Mouse (Mus musculus) megakaryocyte, embryonic 14.5 days (primary cell): ENCODE results near the gene Creb3l1. TPM values are rescaled to one million over a fixed set of nuclear protein-coding genes. Genes with fewer than 3 reads are reported as not detected.
A peak's percentile ranks its signal among the peaks of the same experiment; 100 is the strongest.

Experiments
- H3K27me3 ChIP-seq: replicated peaks from 2 replicates; pipeline ENCODE3; 2012; ENCODE audit warnings: inconsistent platforms
- H3K36me3 ChIP-seq: replicated peaks from 2 replicates; pipeline ENCODE3; 2012; ENCODE audit warnings: low read length, inconsistent platforms, mixed read lengths
- H3K4me1 ChIP-seq: 2 replicates; pipeline ENCODE4 v1.6.1; 2012; ENCODE audit warnings: inconsistent platforms
- H3K4me3 ChIP-seq: replicated peaks from 2 replicates; pipeline ENCODE3; 2012; ENCODE audit warnings: moderate library complexity, mild to moderate bottlenecking, inconsistent platforms
- H3K9me3 ChIP-seq: 2 replicates; pipeline ENCODE4 v1.6.1; 2012; ENCODE audit warnings: inconsistent platforms
- FLI1 ChIP-seq: IDR thresholded peaks from 2 replicates; pipeline ENCODE4 v1.6.1; 2012; ENCODE audit warnings: low read length, inconsistent platforms, mixed read lengths
- GATA1 ChIP-seq: IDR thresholded peaks from 3 replicates; pipeline ENCODE4 v1.6.1; 2012; ENCODE audit warnings: mixed read lengths, low read length, inconsistent platforms, borderline replicate concordance
- polyA plus RNA-seq: library from polyadenylated mRNA; stranded (reverse); fragments of >175 nt; gene quantifications from 2 replicates; pipeline ENCODE4 v1.2.3, GENCODE M21; 2012; ENCODE audit warnings: low replicate concordance; ENCODE audit not compliant: insufficient read depth

Gene Creb3l1
- polyA plus RNA-seq, 1 experiment: 22.3 TPM

DNA sequence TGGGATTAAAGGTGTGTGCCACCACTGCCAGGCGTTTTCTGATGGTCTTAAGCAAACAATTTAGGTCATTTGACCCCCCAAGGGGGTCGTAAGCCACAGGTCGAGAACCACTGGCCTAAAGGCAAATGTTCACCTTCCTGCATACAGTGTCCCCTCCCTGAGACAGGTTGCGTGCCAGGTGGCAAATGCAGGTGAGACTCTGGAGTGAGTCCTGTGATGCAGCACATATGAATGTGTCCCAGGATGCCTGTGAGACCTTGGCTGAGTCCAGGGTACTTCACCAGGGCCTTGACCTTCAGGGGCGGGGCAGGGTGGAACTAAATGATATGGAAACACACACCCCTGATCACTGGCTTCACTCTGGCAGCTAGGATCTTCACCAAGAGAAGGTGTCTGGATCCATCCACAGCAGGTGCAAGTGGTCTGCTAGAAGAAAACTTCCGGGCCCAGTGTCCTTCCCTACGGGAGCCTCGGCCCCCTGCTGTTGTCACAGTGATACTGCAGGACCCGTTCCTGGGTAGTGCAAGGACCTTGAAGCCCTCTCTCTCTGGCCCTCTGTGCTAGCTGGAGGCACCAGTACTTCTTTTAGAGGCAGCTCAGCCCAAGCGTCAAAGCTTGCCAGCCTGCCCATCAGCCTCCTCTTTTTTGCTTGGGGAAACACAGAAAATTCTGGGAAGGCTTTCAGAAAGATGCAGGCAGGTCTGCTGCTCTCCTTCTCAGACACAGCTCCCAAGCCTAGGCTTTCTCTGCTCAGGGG is 65.4 kb downstream of the Creb3l1 start:
- Histone ChIP-seq H3K9me3 (no peaks in the 10 kb centered on the region), H3K4me3 (peak overlapping the region; percentile 60), H3K36me3 (peaks cover 70% of the 10 kb centered on the region), H3K27me3 (no peaks in the 10 kb centered on the region), H3K4me1 (peaks cover 95% of the 10 kb centered on the region)
- no peak for TF ChIP-seq GATA1
- no peak for TF ChIP-seq FLI1

DNA sequence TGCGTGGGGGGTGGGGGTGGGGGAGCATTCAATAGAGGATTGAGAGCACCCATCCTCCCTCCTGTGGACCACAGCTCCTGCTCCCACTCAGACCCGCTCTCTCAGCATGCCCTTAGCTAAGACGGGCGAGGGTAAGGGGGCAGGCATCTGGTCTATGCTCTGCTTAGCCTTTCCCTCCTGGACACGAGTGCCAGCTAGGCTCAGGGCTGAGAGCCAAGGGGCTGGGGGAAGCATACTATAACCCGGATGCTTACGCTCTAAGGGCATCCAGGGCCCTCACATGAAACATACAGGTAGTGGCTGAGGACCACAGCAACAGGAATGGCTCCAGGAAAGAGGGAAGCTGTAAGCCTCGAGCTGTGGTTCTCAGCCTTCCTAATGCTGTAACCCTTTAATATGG is 66.3 kb downstream of the Creb3l1 start:
- peaks cover 100% of the 10 kb centered on the region for H3K4me1 ChIP-seq
- no peaks in the 10 kb centered on the region for H3K9me3 ChIP-seq
- peak overlapping the region; percentile 80 for H3K4me3 ChIP-seq
- H3K36me3 ChIP-seq: peaks cover 78% of the 10 kb centered on the region
- TF ChIP-seq FLI1 (no peak), GATA1 (no peak)
- no peaks in the 10 kb centered on the region for H3K27me3 ChIP-seq

GRCm38 (mm10) chr2:91957096-91957495 is 67.2 kb downstream of the Creb3l1 start:
- no peak for TF ChIP-seq GATA1
- Histone ChIP-seq H3K36me3 (peaks cover 83% of the 10 kb centered on the region), H3K9me3 (no peaks in the 10 kb centered on the region), H3K4me1 (peaks cover 100% of the 10 kb centered on the region), H3K4me3 (peak overlapping the region; percentile 87), H3K27me3 (no peaks in the 10 kb centered on the region)

DNA sequence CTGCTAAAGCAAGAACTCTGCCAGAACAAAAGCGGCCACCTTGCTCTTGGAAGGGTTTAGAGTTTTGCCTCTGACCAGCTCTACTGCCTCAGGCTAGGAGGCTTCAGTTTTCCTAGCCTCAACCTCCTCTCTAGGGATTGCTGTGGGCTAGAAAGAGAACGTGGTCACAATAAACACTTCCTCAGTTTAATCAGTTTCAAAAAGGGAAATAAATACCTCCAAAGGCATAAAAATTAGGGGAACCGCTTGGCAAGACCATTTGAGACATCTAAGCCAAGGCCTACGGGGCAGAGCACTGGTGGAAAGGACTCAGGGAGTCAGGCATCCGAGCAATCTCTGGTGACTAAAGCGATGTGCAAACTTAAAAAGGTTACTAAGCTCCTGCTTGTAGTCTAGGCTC is 68.4 kb downstream of the Creb3l1 start:
- TF ChIP-seq FLI1: no peak
- no peaks in the 10 kb centered on the region for H3K9me3 ChIP-seq
- peaks cover 79% of the 10 kb centered on the region for H3K36me3 ChIP-seq
- H3K4me3 ChIP-seq: no peak overlapping the region
- H3K4me1 ChIP-seq: peaks cover 100% of the 10 kb centered on the region
- H3K27me3 ChIP-seq: no peaks in the 10 kb centered on the region

DNA sequence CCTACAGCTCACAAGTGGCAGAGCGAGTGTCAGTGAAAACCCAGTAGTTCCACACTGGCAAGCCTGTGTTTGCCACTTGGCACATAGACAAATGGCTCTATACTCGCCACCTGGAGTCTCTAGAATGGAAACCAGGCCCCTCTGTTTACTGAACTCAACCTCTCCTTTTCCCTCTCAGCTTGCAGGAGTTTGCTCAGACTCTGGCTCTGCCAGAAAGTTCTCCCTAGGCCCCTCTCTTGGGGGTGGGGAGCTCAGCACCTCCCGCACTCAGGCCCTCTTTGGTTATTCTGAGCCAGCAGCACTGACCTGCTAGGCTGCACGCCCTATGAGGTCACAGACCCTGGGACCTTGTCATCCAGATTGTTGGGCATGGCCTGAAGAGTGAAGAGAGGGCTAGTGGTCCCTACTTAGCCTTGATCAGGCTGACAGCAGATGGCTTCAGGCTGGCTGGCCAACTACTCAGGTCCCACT is 69.1 kb downstream of the Creb3l1 start:
- Histone ChIP-seq H3K4me1 (peaks cover 100% of the 10 kb centered on the region), H3K36me3 (peaks cover 72% of the 10 kb centered on the region), H3K4me3 (peak overlapping the region; percentile 31), H3K9me3 (no peaks in the 10 kb centered on the region), H3K27me3 (no peaks in the 10 kb centered on the region)
- no peak for TF ChIP-seq GATA1

DNA sequence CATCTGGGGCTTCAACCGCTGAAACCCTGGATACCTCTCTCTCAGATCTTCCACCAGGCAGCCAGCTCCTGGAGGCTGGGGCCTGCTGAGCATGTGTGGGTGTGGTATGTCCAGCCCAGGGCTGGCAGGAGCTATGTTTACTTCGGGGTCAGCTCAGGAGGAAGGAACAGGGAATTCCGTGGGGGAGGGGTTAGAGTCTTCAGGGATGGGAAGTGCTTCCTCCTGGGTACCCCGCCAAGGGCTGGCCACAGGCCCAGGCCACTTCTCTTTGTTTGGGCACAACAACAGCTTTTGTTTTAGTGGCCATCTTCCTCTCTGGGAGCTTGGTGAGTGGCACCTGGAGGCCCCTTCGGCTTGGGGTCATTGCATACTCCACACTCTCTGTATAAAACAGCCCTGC is 70.5 kb downstream of the Creb3l1 start:
- Histone ChIP-seq H3K9me3 (no peaks in the 10 kb centered on the region), H3K36me3 (peaks cover 69% of the 10 kb centered on the region), H3K4me3 (peak overlapping the region; percentile 26), H3K27me3 (no peaks in the 10 kb centered on the region), H3K4me1 (peaks cover 100% of the 10 kb centered on the region)
- TF ChIP-seq FLI1 (no peak), GATA1 (no peak)

DNA sequence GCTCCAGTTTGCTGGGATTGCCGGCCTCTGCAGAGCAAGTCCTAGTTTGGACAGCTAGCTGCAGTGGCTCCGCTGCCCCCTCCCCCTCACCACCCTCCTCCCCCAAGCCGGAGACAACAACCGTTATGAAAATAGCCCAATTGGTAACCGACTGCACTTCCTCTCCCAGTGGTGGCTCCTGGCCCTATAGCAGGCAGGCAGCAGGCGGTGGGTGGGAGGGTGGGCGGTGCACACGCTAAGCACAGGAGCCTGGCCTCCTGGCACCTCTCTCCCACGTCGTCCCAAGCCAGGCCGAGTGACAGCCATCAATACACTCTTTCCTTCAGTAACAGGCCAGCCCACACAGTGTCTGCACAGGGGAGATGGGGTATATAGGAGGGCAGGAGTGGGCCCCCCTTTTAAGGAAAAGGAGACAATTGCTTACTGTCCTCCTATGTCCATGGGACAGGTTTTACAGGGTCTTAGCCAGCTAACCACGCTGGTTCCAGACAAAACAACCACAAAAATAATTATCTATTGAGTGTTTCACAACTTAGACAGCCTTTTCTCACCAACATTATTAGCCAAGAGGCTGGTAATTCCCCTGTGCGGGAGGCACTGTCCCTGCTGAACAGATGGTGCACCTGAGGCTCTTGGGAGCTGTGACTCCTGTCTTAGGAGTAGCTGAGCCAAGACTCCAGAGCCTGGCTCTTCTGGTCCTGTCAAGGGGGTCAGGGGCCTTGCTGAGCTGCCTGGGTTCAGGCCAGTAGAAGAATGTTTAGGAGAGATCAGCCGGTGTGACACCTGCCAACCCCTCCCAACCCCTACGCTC is 73.8 kb downstream of the Creb3l1 start:
- Histone ChIP-seq H3K27me3 (no peaks in the 10 kb centered on the region), H3K9me3 (no peaks in the 10 kb centered on the region), H3K4me1 (peaks cover 100% of the 10 kb centered on the region), H3K36me3 (peaks cover 58% of the 10 kb centered on the region), H3K4me3 (peak overlapping the region; percentile 93)
- no peak for TF ChIP-seq GATA1
- TF ChIP-seq FLI1: no peak

- Histone ChIP-seq H3K4me3 (peak overlapping the region; percentile 93), H3K27me3 (no peaks in the 10 kb centered on the region), H3K4me1 (peaks cover 100% of the 10 kb centered on the region), H3K9me3 (no peaks in the 10 kb centered on the region), H3K36me3 (peaks cover 58% of the 10 kb centered on the region)
- no peak for TF ChIP-seq GATA1
- TF ChIP-seq FLI1: no peak
Observed at GRCm38 (mm10) chr2:91949411-91950274, 74.7 kb downstream of the Creb3l1 start.

DNA sequence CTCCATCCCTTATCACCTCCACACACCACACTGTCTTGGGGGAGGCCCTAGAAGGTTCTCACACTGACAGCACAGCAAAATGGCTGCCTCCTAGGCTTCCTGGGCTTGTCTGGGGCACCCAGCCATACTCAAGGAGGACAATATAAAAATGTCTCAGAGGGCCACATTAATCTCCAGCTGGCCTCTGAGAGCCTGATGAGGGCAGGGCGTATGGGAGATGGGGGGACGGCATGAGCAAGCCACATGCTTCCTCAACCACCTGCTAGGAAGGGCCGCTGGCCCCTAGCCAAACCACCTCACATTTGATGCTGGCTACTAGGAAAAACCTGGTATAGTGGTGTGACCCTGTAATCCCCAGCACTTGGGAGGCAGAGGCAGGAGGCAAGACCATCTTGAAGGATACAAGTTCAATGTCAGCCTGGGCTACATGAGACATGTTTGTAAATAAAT is 75.5 kb downstream of the Creb3l1 start:
- H3K9me3 ChIP-seq: no peaks in the 10 kb centered on the region
- H3K27me3 ChIP-seq: no peaks in the 10 kb centered on the region
- TF ChIP-seq GATA1: no peak
- no peak for TF ChIP-seq FLI1
- H3K4me3 ChIP-seq: peak overlapping the region; percentile 93
- H3K4me1 ChIP-seq: peaks cover 100% of the 10 kb centered on the region
- H3K36me3 ChIP-seq: peaks cover 60% of the 10 kb centered on the region

- Histone ChIP-seq H3K9me3 (no peaks in the 10 kb centered on the region), H3K36me3 (peaks cover 60% of the 10 kb centered on the region), H3K4me3 (peak overlapping the region; percentile 93), H3K27me3 (no peaks in the 10 kb centered on the region), H3K4me1 (peaks cover 100% of the 10 kb centered on the region)
- TF ChIP-seq GATA1 (peak; percentile 98), FLI1 (peak; percentile 62; the same call in 1 of the 2 replicates)
Observed at GRCm38 (mm10) chr2:91948151-91948509, 76.2 kb downstream of the Creb3l1 start.
